Mouse (Mus musculus) stomach, postnatal 0 days (tissue): ENCODE data around the gene Itm2c. TPM values are rescaled to one million over a fixed set of nuclear protein-coding genes. Genes with fewer than 3 reads are reported as not detected.

Source experiments
- ATAC-seq: fragments of 200-750 bp; cut with Nextera tagmentation; 2 replicates; pipeline ENCODE4 v1.8.0; 2017; ENCODE audit not compliant: low FRiP score, low TSS enrichment
- DNase-seq: peaks from one replicate; pipeline ENCODE4 v3.0.0-alpha.2; 2016; ENCODE audit warnings: low spot score
- H3K27ac ChIP-seq: fragments of 300-500 bp; sonication (generic); replicated peaks from 2 replicates; pipeline ENCODE4 v1.5.1; 2014; ENCODE audit warnings: mild to moderate bottlenecking, control low read depth
- H3K27me3 ChIP-seq: fragments of 300-500 bp; sonication (generic); 2 replicates; pipeline ENCODE4 v1.6.1; 2014; ENCODE audit warnings: low read length; ENCODE audit not compliant: control insufficient read depth, insufficient read depth
- H3K36me3 ChIP-seq: fragments of 300-500 bp; sonication (generic); 2 replicates; pipeline ENCODE4 v1.6.1; 2014; ENCODE audit warnings: low read length, mixed read lengths; ENCODE audit not compliant: control insufficient read depth, insufficient read depth
- H3K4me1 ChIP-seq: fragments of 300-500 bp; sonication (generic); replicated peaks from 2 replicates; pipeline ENCODE4 v1.6.1; 2014; ENCODE audit warnings: antibody characterized with exemption; ENCODE audit not compliant: control insufficient read depth, insufficient read depth
- H3K4me2 ChIP-seq: fragments of 300-500 bp; sonication (generic); replicated peaks from 2 replicates; pipeline ENCODE4 v1.6.1; 2014; ENCODE audit warnings: low read depth, mild to moderate bottlenecking, control low read depth, moderate library complexity
- H3K4me3 ChIP-seq: fragments of 300-500 bp; sonication (generic); 2 replicates; pipeline ENCODE4 v1.5.1; 2014; ENCODE audit warnings: low read depth, low read length, control low read depth
- H3K9ac ChIP-seq: fragments of 300-500 bp; sonication (generic); 2 replicates; pipeline ENCODE4 v1.6.1; 2014; ENCODE audit warnings: mild to moderate bottlenecking, low read length, control low read depth, mixed read lengths
- H3K9me3 ChIP-seq: fragments of 300-500 bp; sonication (generic); 2 replicates; pipeline ENCODE4 v1.6.1; 2016; ENCODE audit warnings: low read length; ENCODE audit not compliant: control insufficient read depth
- CTCF ChIP-seq: IDR thresholded peaks from 2 replicates; pipeline ENCODE4 v1.5.1; 2016; ENCODE audit warnings: antibody characterized with exemption, low read depth, mild to moderate bottlenecking, moderate library complexity
- EP300 ChIP-seq: optimal IDR thresholded peaks from 2 replicates; pipeline ENCODE3; 2016; ENCODE audit warnings: antibody characterized with exemption
- WGBS: fragments of 180-500 bp; shearing (Covaris S2); extraction: QIAGEN DNeasy Blood & Tissue Kit; methylation state at CpG from one replicate; pipeline ENCODE4 v1.1.7; 2014; 5-methylcytosine and 5-hydroxymethylcytosine counted together
- polyA plus RNA-seq: library from polyadenylated mRNA; unstranded; fragments of >200 nt; fragmentation: Nextera tagmentation; extraction: Ambion mirVana; gene quantifications from 2 replicates; pipeline ENCODE4 v1.2.1, GENCODE M21; 2015

Gene Itm2c
- 134 and 147 TPM in 2 replicates for polyA plus RNA-seq

- Histone ChIP-seq H3K9me3 (no peaks in the 10 kb centered on the region), H3K9ac (peak within 1 kb of the TSS; percentile 82), H3K27me3 (no peaks in the 10 kb centered on the region), H3K4me3 (peak within 1 kb of the TSS; percentile 89), H3K36me3 (no peaks in the 10 kb centered on the region), H3K27ac (peak within 1 kb of the TSS; percentile 86), H3K4me2 (peak within 1 kb of the TSS; percentile 66), H3K4me1 (peaks cover 13% of the 10 kb centered on the region; the same call in 1 of the 2 replicates)
- DNase-seq (peak; percentile 93), ATAC-seq (peak; percentile 85)
- under 1% methylated on average over 35 of the region's 35 CpGs for WGBS
- TF ChIP-seq CTCF, result no peak
- no peak for TF ChIP-seq EP300
Measured at GRCm38 (mm10) chr1:85894231-85894747, at the start of gene Itm2c. TSS of gene Itm2c (plus strand) at chr1:85894281.

- Histone ChIP-seq H3K4me2 (no peak overlapping the region), H3K27me3 (no peaks in the 10 kb centered on the region), H3K4me1 (no peaks in the 10 kb centered on the region), H3K4me3 (no peak overlapping the region), H3K9ac (no peak overlapping the region), H3K36me3 (peaks cover 24% of the 10 kb centered on the region), H3K27ac (no peak overlapping the region), H3K9me3 (no peaks in the 10 kb centered on the region)
- TF ChIP-seq CTCF (no peak), EP300 (no peak)
- 81% methylated on average over 6 of the region's 6 CpGs for WGBS
- no peak for ATAC-seq
- no peak for DNase-seq
Measured at GRCm38 (mm10) chr1:85844981-85845380, 49.1 kb upstream of the Itm2c start.

GRCm38 (mm10) chr1:85845476-85845875, 48.6 kb upstream of the Itm2c start:
- no peak for TF ChIP-seq CTCF
- no peak for TF ChIP-seq EP300
- no peak overlapping the region for H3K4me3 ChIP-seq
- no peaks in the 10 kb centered on the region for H3K4me1 ChIP-seq
- H3K9ac ChIP-seq, result no peak overlapping the region
- H3K27ac ChIP-seq, result no peak overlapping the region
- peaks cover 24% of the 10 kb centered on the region for H3K36me3 ChIP-seq
- DNase-seq (no peak), ATAC-seq (peak; percentile 52; the same call in 1 of the 2 replicates)
- no peaks in the 10 kb centered on the region for H3K27me3 ChIP-seq
- 64% methylated on average over 3 of the region's 3 CpGs for WGBS
- H3K9me3 ChIP-seq, result no peaks in the 10 kb centered on the region
- H3K4me2 ChIP-seq, result no peak overlapping the region

GRCm38 (mm10) chr1:85849016-85849415, 45.1 kb upstream of the Itm2c start:
- Histone ChIP-seq H3K36me3 (peaks cover 24% of the 10 kb centered on the region), H3K4me1 (no peaks in the 10 kb centered on the region), H3K9ac (no peak overlapping the region), H3K4me2 (no peak overlapping the region), H3K9me3 (no peaks in the 10 kb centered on the region), H3K27me3 (no peaks in the 10 kb centered on the region), H3K27ac (no peak overlapping the region), H3K4me3 (no peak overlapping the region)
- no peak for TF ChIP-seq CTCF
- ATAC-seq (no peak), DNase-seq (no peak)
- WGBS, result 92% methylated on average over 14 of the region's 14 CpGs

- Histone ChIP-seq H3K36me3 (peaks cover 19% of the 10 kb centered on the region), H3K4me1 (no peaks in the 10 kb centered on the region), H3K4me2 (no peak overlapping the region), H3K4me3 (no peak overlapping the region), H3K9me3 (no peaks in the 10 kb centered on the region), H3K27ac (no peak overlapping the region), H3K9ac (no peak overlapping the region), H3K27me3 (no peaks in the 10 kb centered on the region)
- TF ChIP-seq CTCF (no peak), EP300 (no peak)
- WGBS, result 90% methylated on average over 5 of the region's 5 CpGs
- ATAC-seq, result no peak
- DNase-seq, result no peak
Measured at GRCm38 (mm10) chr1:85850851-85851250, 43.2 kb upstream of the Itm2c start.

- H3K27ac ChIP-seq, result no peak overlapping the region
- H3K4me3 ChIP-seq, result no peak overlapping the region
- no peak overlapping the region for H3K9ac ChIP-seq
- no peak overlapping the region for H3K4me2 ChIP-seq
- ATAC-seq (peak; percentile 76), DNase-seq (peak; percentile 74)
- WGBS, result 69% methylated on average over 2 of the region's 2 CpGs
- TF ChIP-seq EP300, result no peak
- peak; percentile 100 for TF ChIP-seq CTCF
- H3K4me1 ChIP-seq, result no peaks in the 10 kb centered on the region
- peaks cover 15% of the 10 kb centered on the region for H3K36me3 ChIP-seq
- H3K27me3 ChIP-seq, result no peaks in the 10 kb centered on the region
- H3K9me3 ChIP-seq, result no peaks in the 10 kb centered on the region
Measured at GRCm38 (mm10) chr1:85852996-85853689, 40.9 kb upstream of the Itm2c start.
